Mouse (Mus musculus) fibroblast of lung, adult 2 months (primary cell): Measurements from ENCODE around the gene 4921517D22Rik.

ENCODE experiments used
- DNase-seq: peaks from one replicate; pipeline ENCODE4 v3.0.0-alpha.2; 2011; ENCODE audit warnings: low read depth

Gene 4921517D22Rik

DNA sequence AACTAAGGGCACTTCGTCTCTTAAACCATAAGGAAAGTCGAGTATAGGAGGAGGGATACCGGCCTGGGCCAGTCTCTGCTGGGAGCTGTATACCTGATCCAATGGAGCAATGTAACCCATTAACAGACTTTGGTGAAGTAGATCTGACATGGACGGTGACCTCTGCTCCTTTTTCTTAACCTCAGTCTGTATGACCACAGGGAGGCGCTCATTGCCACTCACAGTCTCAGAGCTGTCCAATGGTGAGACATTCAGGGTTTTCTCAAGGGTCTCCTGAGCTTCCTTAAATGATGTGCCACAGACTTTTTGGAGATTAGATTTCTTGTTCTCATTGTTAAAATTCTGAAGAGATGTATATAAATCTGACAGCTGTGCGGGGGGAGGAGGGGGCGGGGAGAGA is 3.3 kb downstream of the 4921517D22Rik start:
- no peak for DNase-seq

DNA sequence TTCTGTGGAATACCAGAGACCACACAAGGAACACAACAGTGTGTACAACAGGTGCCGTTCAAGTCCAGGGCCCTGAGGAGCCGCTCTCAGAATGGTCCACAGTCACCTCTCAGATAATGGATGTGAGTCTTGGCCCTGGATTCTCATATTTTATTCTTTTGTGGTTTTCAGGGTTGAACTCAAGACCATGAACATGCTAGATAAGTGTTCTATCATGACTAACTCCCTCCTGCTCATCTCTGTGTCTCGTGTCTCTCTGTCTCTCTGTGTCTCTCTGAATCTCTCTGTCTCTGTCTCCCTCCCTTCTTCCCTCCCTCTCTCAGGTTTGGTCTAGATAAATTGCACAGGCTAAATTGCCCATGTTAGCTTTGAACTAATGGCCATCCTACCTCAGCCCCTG is 4.1 kb downstream of the 4921517D22Rik start:
- DNase-seq, result no peak

DNA sequence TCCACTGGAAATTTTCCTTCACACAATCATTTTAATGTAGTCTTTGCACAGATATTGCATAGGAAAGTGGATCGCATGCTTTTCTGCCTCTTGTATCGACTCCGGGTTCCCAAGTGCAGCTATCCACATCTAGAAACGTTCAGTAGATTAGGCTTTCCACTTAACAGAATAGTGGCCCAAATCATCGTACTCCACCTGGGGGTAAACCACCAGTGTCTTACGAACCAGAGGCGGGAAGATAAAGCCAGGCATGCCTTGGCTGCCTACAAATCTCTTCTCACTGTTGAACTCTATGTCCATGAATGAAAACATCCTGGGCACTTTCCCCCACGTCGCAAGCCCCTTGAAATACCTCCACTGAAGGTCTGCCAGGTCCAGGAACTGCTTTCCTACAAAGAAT is 4.6 kb downstream of the 4921517D22Rik start:
- DNase-seq, result no peak

DNA sequence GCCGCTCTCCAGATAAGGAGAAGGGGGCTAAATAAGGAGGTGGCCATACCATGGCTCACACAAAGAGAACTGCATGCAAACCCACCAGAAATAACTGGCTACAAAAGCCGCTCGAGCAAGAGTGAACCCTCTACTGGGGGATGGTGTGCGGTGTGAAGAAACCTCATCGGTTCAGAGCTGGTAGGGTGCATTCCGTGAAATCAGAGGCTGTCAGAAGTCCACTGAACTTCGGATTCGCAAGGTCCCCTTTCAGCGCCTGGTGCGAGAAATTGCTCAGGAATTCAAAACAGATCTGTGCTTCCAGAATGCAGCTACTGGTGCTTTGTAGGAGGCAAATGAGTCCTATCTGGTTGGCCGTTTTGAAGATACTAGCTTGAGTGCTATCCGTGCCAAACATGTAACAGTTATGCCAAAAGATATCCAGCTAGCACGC is 5.6 kb downstream of the 4921517D22Rik start:
- DNase-seq, result no peak

DNA sequence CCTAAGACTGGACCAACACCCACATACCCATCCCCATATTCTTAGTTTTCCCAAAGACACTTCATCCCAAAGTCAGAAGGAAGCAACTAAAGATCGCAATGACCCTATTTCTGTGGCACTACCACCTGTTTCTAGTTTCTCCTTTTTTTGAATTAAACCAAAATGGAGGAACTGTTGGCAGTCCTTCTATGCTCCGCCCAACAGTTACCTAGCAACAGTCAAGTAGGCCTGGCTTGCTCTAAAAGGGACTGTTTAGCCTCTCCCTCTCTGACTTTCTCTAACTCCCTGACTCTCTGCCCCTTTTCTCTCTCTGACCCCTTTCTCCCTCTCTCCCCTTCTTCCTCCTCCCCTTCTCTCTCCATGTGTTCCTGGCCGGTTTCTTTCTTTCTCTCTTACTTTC is 8.7 kb downstream of the 4921517D22Rik start:
- DNase-seq, result no peak

DNA sequence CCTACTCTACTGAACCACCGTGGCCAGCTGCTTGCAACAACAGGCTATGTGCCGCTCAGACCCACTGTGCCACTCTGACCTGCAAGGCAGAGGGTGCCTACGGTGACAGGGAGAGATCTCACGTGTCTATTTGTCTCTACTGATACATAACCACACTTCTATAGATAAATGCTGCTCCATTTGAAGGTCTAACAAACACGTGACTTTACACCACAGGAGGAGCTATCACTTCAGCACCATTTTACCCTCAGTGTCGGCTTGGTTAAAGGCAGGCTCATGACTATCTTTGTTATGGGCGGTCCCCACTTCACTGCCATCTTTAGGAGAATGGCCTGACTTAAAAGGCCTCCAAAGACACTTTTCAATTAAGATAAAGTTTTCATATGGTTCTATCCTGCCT is 11.3 kb downstream of the 4921517D22Rik start:
- DNase-seq, result no peak

DNA sequence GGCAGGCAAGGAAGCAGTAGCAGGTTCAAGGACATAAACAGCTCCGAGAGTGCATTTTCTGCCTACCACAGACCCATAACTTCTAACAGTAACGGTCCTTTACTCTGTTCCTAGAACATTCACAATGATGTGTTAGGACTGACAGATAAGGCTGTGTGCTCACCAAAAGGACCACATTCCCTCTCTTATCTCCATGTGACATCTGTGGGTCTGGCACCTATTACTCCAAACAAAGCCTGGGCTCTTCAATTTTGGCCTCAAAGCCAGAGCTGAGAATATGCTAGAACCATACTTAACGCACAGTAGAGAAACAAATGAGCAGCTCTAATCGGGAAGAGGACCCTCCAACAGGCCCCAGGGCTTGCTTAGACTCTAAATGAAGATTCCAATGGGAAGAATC is 14.0 kb downstream of the 4921517D22Rik start:
- DNase-seq, result no peak

DNA sequence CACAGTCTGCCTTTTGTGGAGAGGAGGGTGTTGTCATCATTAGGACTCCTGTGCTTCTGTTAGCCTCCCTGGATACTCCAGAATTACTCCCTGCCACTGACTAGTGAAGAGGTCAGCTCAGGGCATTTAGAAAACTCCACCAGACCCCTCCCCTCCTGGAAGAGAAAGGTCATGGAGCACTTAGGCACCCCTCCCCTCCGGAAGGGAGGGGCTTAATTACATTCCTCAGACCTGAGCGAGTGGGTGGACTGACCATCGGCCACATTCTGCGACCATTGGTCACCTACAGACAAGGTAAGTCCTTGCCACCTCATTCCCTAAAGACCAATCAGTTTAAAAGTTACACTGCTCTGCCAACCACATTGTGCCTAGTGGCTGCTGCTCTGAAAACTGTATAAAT is 14.6 kb downstream of the 4921517D22Rik start:
- no peak for DNase-seq

DNA sequence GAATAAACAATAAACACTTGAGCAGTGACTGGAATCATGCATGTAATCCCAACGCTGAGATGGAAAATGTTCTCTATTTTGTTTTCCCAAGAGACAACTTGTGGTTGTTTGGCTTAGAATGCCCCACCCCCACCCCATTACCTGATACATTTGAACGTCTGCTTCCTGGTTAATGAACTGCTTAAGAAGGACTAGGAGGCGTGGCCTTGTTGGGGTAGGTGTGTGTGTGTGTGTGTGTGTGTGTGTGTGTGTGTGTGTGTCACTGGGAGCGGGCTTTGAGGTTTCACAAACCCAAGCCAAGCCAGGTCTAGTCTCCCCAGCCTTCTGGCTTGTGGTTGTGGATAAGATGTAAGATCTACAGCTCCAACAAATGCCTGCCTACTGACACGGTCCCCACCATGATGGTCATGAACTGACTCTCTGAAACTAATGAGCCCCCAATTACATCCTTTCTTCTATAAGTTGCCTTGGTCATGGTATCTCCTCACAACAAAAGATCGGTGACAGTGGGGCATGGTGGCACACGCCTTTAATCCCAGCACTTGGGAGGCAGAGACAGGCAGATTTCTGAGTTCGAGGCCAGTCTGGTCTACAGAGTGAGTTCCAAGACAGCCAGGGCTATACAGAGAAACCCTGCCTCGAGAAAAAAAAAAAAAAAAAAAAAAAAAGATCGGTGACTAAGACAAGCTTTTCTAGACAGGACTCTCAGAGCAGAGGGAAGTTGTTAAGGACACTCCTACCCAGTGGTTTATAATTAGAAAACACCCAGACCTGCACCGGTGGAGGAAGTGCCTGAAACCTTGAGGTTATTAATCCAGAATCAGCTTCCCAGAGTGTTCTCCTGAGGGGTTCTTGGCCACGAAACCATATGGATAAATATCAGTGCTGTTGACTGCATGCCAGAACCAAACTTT is 17.3 kb downstream of the 4921517D22Rik start:
- DNase-seq, result no peak

DNA sequence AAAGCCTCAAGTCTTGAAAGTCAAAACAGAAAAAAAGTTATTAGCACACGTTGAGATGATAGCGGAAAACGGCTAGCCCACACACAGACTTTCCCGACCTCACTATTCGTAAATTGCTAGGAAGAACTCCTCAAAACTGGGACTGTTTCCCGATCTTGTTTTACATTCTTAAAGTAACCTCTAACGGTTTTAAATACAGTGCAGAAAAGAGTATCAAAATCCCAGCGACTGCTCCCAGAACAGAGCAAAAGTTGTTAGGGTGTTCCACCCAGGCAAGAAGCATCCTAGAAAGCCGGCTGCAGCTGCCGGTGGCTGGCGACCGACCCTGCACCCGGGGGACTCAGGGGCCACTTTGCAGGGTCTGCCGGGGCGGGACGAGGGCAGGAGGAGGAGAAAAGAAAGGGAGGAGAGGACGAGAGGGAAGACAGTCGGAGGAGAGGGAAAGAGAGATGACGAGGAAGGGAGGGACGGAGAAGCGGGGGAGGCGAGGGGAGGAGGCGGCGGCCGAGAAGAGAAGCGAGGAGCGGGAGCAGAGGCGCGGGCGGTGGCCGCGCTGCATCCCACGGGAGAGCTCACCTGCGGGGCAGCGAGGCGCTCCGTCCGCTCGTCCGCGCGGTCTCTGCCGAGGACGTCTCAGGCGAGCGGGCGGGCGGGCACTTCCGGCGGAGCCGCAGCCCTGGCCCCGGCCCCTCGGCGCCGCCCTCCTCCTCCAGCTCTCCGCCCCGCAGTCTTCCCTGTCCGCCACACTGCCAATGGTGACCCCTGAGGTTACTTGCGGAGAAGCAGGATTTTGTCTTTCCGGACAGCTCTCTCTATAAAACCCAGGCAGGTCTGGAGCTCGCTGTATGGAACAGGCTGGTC is 18.5 kb downstream of the 4921517D22Rik start, which contains the start of gene Golm1:
Gene Golm1, minus strand, starts transcription at position 661 of the 861 bp plus-strand sequence.
- no peak for DNase-seq

DNA sequence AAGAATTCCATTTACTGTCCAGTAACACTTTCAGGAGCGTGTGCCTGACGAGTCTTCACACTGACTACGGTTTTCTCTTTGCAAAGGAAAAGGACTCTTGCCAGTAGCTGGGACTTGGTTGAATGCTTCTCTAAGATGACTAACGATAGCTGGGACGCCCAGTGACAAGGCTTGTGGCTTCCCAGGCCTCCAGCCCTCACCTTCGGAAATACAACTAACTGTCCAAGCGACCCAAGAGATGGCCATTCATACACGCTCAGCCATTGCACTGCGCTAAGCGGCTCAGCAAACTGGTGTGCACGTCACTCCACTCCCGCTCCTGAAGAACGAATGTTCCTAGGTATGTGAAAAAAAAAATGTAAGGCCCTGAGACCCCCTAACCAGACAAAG is 19.2 kb downstream of the 4921517D22Rik start:
- DNase-seq, result no peak

DNA sequence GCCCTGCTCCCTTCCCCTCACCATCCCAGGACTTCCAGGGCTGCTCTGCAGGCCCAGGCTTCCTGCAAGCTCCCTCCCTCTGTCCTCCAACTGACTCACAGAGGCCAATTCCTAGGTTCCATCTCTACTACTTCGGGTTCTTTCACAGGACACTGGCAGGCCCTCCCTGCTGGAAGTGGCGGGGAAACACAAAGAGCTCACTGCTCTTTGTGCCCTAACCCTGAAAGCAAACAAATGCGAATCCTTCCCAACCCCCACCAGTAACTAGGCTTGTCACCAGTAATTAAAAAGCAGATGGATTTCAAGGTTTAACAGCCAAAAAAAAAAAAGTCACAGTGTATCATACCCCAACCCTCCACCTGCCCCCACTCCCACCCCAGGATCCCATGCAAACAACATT is 19.7 kb downstream of the 4921517D22Rik start:
- no peak for DNase-seq

DNA sequence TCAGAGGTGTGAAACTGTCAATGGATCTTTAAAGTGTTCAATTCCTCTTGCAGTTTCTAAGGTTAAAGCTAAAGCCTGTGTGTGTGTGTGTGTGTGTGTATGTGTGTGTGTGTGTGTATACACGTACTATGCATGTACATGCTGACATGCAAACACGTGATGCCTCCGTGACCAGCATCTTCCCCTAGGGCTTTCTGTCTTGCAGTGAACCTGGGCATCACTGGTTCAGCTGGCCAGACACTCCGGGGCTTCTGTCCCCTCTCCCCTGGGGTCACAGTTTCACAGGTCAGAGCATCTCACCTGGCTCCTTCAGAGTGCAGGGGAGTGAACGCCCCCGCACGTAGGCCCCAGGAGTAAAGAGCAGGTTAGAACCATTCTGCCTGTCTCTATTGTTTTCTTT is 20.3 kb downstream of the 4921517D22Rik start:
- no peak for DNase-seq

DNA sequence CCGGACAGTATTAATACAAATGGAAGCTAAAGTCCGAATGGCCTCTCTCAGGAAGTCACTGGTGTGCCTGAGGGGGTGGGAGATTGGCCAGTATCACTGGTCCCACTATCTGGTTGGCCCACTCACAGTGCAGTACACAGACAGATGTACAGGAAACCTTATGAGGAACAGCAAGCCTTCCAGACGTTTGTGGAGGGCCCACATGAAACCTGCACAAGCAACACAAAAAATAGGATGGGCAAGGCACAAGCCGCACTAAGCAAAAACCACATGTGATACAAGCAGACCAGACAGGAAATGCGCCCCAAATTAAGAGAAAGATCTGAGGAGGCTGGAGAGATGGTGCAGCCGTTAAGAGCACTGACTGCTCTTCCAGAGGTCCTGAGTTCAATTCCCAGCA is 21.7 kb downstream of the 4921517D22Rik start:
- DNase-seq, result no peak

DNA sequence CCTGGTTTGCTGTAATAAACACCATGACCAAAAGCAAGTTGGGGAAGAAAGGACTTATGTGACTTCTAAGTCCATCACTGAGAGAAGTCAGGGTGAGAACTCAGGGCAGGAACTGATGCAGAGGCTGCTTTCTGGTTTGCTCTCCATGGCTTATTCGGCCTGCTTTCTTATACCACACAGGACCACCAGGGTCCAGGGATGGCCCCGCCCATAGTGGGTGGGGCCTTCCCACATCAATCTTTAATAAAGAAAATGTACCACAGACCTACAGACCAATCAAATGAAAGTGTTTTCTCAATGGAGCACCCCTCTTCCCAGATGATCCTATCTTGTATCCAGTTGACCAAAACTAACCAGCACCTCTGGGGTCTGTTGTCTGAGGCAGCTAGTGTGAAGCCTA is 22.4 kb downstream of the 4921517D22Rik start:
- no peak for DNase-seq

DNA sequence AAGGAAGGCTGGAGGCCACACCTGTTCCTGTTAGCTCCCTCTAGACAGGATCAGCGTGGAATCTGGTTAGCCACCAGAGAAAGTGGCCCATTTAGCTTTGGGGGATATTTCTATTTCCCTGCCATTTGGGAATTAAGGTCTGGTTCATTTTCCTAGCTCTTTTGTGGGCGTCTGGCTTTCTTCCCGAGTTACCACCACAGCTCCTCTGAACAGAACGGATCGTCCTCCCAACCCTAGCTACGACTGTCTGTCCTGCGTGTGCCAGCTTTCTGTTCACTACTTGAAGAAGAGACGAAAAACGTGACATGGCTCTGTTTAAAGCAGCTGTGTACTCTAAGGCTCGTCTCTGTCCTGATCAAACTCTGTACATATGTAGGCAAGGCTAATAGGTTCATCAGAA is 24.0 kb downstream of the 4921517D22Rik start:
- no peak for DNase-seq

DNA sequence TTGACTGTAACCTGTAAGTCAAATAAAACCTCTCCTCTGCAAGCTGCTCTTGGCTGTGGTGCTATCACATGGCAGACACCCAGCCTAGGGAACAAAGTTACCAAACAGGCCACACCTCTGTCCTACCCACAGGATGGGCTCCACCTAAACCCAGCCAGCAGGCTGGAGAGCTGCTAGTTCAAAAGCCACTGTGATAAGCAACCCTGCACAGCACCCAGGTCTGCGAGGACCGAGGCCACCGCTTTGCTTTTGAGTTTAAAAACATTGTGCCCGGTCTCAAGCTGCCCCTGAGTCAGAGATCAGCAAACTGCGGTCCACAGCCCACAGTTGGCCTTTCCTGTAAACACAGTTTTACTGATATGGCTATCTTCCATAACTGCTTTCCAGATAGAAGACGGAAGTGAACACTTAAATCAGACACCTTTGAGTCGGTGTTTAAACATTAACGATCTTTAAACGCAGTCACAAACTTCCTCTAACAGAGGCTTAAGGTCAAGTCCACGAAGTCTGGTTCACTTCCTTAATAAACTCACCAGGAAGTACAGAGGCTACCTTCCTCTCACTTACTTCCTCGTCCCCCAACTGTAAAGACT is 25.3 kb downstream of the 4921517D22Rik start:
- no peak for DNase-seq

DNA sequence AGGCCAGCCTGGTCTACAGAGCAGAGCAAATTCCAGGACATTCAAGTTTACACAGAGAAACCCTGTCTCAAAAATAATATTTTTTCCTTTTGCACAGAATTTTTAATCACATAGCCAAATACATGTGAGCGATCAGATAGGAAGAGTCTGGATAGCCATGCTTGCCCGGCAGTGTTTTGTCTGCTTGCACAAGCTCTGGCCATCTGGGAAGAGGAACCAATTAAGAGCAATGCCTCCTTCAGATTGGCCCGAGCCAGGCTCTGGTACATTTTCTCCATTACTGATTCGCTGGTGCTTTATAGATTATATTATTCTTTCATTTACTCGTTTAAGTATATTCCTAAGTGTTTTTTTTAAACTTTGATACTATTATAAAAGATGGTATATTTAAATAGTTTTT is 26.1 kb downstream of the 4921517D22Rik start:
- DNase-seq, result no peak

DNA sequence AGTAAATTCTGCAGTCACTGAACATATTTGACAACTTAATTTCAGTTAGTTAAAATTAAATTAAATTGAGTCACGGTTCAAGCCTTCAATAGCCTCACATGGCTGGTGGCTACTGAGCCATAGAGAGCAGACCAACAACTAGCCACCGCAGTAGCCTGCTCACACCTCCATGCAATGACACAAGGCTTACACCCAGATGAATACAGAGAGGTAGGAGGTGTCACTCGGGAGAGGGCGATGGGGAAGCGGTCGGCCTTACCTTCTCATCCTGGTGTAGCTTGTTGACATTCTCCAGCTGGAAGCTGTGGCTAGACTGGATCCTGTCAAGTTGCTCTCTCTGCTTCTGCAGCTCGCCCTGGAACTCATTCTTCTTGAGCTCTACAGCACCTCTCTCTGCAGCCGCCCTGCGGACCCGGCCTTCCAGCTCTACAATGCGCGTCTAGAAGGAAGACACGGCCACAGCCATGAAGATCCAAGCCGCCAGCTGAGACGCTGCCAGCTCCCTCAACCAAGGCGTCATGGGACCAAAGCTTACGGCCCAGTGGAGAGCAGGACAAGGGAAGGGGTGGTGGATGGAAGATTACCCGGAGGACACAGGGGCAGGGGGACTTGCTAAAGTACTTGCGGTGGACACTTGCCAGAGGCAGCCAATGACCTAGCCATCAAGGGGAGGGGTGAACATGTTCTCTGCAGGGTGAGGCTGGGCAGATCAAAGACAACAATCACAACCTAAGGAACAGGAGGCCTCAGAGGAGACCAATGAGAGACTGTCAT is 29.8 kb downstream of the 4921517D22Rik start:
- no peak for DNase-seq

DNA sequence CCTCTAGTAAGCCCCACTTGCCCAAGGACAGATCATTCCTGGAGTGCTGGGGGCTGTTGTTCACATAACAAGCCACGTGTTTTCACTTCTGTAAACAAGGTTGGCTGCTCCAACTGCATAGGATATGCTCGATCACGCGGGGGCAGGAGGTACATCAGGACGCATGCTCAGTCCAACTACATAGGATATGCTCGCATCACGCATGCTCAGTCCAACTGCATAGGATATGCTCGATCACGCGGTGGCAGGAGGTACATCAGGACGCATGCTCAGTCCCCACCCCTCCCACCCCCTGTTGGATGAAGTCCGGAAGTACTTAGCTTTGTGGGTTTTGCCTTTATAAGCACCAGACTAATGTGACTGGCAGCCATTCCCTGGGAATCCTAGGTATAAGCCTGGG is 31.9 kb downstream of the 4921517D22Rik start:
- no peak for DNase-seq

DNA sequence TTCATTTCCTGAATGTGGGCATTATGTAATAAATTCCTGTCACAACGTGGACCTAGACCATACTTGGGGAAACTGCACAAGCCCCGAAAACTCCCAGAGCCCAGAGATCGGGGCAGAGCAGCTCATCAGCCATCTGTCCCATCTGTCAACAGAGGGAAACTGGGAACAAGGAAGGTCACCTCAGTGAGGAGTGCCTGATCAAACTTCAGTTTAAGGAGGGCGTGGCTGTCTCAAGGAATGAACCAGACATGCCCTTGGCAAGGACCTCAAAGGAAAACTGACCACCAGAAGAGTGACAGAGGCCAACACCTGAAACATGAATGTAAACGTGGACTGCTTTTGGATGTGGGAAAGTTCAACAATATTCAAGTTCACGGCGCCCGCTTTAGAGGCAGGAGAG is 32.5 kb downstream of the 4921517D22Rik start:
- no peak for DNase-seq

DNA sequence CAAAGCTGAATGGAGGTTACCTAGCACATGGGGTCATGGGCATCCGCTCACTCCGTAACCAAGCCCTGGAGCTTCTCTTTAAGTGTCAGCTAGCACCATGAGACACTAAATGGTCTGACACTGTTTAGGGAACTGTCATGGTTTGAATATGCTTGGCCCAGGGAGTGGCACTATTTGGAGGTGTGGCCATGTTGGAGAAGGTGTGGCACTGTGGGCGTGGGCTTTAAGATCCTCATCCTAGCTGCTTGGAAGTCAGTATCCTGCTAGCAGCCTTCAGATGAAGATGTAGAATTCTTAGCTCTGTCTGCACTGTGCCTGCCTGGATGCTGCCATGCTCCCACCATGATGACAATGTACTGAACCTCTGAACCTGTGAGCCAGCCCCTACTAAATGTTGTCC is 33.5 kb downstream of the 4921517D22Rik start:
- DNase-seq, result no peak
